Mouse (Mus musculus): ENCODE results near the gene Olfr1329. TPM values are rescaled to one million over a fixed set of nuclear protein-coding genes. Genes with fewer than 3 reads are reported as not detected.
"Not testable (repeated sequence)": the region's sequence is repeated elsewhere in the genome, so short reads cannot be mapped to it uniquely, and the experiment has no call there.

Gene Olfr1329
- polyA plus RNA-seq (2015; fragmentation: Nextera tagmentation; extraction: Ambion mirVana): not detected in 2 replicates

DNA sequence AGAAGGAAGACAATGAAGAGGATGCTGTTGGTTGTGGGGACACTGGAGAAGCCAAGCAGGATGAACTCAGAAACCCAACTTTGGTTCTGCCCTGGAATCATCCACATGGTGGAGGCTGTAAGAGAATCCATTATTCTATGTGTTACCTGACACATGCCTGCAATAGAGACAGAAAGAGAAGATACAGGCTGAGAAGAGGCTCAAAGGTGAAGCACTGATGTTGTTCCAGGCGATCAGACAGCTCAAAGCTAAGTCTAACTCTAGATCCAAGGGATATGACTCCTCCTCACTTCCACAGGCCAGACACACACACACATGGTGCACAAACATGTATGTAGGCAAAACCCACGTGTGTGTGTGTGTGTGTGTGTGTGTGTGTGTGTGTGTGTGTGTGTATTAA is at the start of gene Olfr1329:
Olfr1329 (minus strand) TSS at position 101 of the 400 bp plus-strand sequence.
- 60% methylated on average over 2 of the region's 2 CpGs for WGBS

GRCm38 (mm10) chr4:118961141-118961628 is 43.9 kb upstream of the Olfr1329 start, which contains the start of gene Lao1:
Gene Lao1 (plus strand): TSS chr4:118961578.
- H3K9ac ChIP-seq: no peak within 1 kb of the TSS; the same call in 1 of the 2 replicates
- no peak within 1 kb of the TSS for H3K4me2 ChIP-seq (replicated peaks)
- H3K36me3 ChIP-seq: no peaks in the 10 kb centered on the region
- no peaks in the 10 kb centered on the region for H3K27me3 ChIP-seq (replicated peaks)
- H3K4me1 ChIP-seq (replicated peaks): no peaks in the 10 kb centered on the region
- no peak for ATAC-seq
- no peak within 1 kb of the TSS for H3K4me3 ChIP-seq (replicated peaks)
- H3K27ac ChIP-seq: no peak within 1 kb of the TSS
- WGBS: 76% methylated on average over 2 of the region's 2 CpGs
- H3K9me3 ChIP-seq: no peaks in the 10 kb centered on the region

More for the DNA sequence above, at the start of gene Olfr1329:
- not testable (repeated sequence) for H3K4me1 ChIP-seq (replicated peaks); ATAC-seq; H3K4me3 ChIP-seq (replicated peaks); H3K4me2 ChIP-seq (replicated peaks); H3K27ac ChIP-seq; H3K36me3 ChIP-seq; H3K9me3 ChIP-seq; H3K9ac ChIP-seq; H3K27me3 ChIP-seq (replicated peaks)

DNA sequence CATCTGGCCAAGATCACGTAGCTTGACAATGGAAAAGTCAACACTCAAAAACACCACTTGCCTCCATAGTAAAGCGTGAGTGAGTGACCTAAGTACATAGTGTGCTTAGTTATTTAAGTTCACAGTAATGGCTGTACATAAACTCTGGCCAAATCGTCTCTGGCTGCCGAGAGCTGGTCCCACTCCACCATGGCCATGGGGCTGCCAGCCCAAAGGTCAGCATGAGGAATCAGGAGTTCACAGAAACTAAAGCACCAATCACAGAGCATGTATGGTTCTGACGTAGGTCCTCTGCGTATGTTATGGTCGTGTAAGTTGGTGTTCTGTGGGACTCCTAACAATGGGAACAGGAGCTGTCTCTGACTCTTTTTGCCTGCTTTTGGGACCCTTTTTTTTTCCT is 41.5 kb upstream of the Olfr1329 start:
- Histone ChIP-seq H3K27me3 (replicated peaks) (no peaks in the 10 kb centered on the region), H3K4me1 (replicated peaks) (no peaks in the 10 kb centered on the region), H3K36me3 (no peaks in the 10 kb centered on the region), H3K9me3 (no peaks in the 10 kb centered on the region), H3K9ac (no peak overlapping the region), H3K4me2 (replicated peaks) (no peak overlapping the region), H3K4me3 (replicated peaks) (no peak overlapping the region), H3K27ac (no peak overlapping the region)
- 86% methylated on average over 7 of the region's 7 CpGs for WGBS
- ATAC-seq: no peak

GRCm38 (mm10) chr4:118938512-118938911 is 21.2 kb upstream of the Olfr1329 start, which contains the start of gene Olfr1328:
Gene Olfr1328 (minus strand): TSS chr4:118938612.
- WGBS: 59% methylated on average over 2 of the region's 2 CpGs
- no peak for ATAC-seq
- Histone ChIP-seq H3K4me2 (replicated peaks) (no peak within 1 kb of the TSS), H3K9me3 (no peaks in the 10 kb centered on the region), H3K4me1 (replicated peaks) (no peaks in the 10 kb centered on the region), H3K27me3 (replicated peaks) (no peaks in the 10 kb centered on the region), H3K4me3 (replicated peaks) (no peak within 1 kb of the TSS), H3K9ac (no peak within 1 kb of the TSS), H3K27ac (no peak within 1 kb of the TSS), H3K36me3 (no peaks in the 10 kb centered on the region)

DNA sequence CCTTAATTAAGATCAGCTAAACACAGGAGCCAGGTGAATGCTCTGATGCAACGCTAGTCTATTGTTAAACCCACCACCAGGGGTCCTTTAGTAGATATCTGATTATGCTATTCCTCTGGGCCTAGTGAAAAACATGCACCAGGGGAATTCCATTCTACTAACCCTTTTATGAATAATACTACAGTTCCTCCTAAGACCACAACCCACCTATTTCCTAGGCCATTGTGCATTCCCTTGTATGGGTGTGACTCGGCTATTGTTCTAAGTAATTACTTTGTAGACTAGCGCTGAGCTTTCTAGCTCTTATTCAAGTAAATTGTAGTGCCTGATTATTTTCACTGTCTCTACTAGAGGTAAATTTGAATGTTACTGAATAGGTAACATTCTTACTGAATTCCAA is 14.1 kb upstream of the Olfr1329 start:
- WGBS: 89% methylated on average over 3 of the region's 3 CpGs
- H3K9ac ChIP-seq; H3K4me2 ChIP-seq (replicated peaks); H3K36me3 ChIP-seq; H3K27ac ChIP-seq; H3K27me3 ChIP-seq (replicated peaks); H3K4me3 ChIP-seq (replicated peaks); ATAC-seq; H3K9me3 ChIP-seq; H3K4me1 ChIP-seq (replicated peaks): not testable (repeated sequence)

- 61% methylated on average over 2 of the region's 2 CpGs for WGBS
- Histone ChIP-seq H3K36me3 (no peaks in the 10 kb centered on the region), H3K27ac (no peak overlapping the region), H3K4me2 (replicated peaks) (no peak overlapping the region), H3K9ac (no peak overlapping the region), H3K4me3 (replicated peaks) (no peak overlapping the region), H3K4me1 (replicated peaks) (no peaks in the 10 kb centered on the region), H3K27me3 (replicated peaks) (no peaks in the 10 kb centered on the region), H3K9me3 (no peaks in the 10 kb centered on the region)
- ATAC-seq: no peak
Observed at GRCm38 (mm10) chr4:118901981-118902380, 15.3 kb downstream of the Olfr1329 start.

- H3K27me3 ChIP-seq (replicated peaks): no peaks in the 10 kb centered on the region
- no peak within 1 kb of the TSS for H3K4me3 ChIP-seq (replicated peaks)
- no peaks in the 10 kb centered on the region for H3K4me1 ChIP-seq (replicated peaks)
- ATAC-seq: no peak
- 54% methylated on average over 1 of the region's 1 CpGs for WGBS
- H3K36me3 ChIP-seq: no peaks in the 10 kb centered on the region
- no peak within 1 kb of the TSS for H3K4me2 ChIP-seq (replicated peaks)
- no peak within 1 kb of the TSS for H3K27ac ChIP-seq
- no peak within 1 kb of the TSS for H3K9ac ChIP-seq
- H3K9me3 ChIP-seq: no peaks in the 10 kb centered on the region
Observed at GRCm38 (mm10) chr4:118888297-118888696, 29.0 kb downstream of the Olfr1329 start, which contains the start of gene Olfr1330. Gene Olfr1330 (plus strand): TSS chr4:118888597.

DNA sequence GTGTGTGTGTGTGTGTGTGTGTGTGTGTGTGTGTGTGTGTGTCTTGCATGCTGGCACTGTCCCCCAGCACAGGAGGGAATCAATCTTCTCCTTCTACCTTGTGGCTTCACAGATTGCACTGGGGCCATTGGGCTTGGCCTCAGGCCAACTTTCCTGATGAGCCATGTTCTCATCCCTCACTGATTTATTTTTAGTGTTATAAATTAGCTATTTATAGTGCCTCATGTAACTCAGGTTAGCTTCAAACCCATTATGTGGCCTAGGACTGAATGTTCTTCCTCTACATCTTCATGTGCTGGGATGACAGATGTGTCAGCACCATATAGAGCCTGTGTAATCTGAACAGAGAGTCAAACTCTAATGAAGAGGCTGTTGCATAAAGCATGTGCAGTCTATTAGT is 49.7 kb downstream of the Olfr1329 start:
- Histone ChIP-seq H3K9ac (no peak overlapping the region), H3K36me3 (no peaks in the 10 kb centered on the region), H3K27me3 (replicated peaks) (no peaks in the 10 kb centered on the region), H3K27ac (no peak overlapping the region), H3K4me3 (replicated peaks) (no peak overlapping the region), H3K4me1 (replicated peaks) (no peaks in the 10 kb centered on the region), H3K4me2 (replicated peaks) (no peak overlapping the region), H3K9me3 (no peaks in the 10 kb centered on the region)
- ATAC-seq: no peak

Other genes with a start within 250 kb of the Olfr1329 start
- not detected in 2 replicates for gene Olfr1342, start 224.7 kb downstream of the Olfr1329 start, polyA plus RNA-seq (2015; fragmentation: Nextera tagmentation; extraction: Ambion mirVana)
- not detected in 2 replicates for gene Olfr1341, start 213.9 kb downstream of the Olfr1329 start, polyA plus RNA-seq (2015; fragmentation: Nextera tagmentation; extraction: Ambion mirVana)
- not detected in 2 replicates for gene Olfr1340, start 197.3 kb downstream of the Olfr1329 start, polyA plus RNA-seq (2015; fragmentation: Nextera tagmentation; extraction: Ambion mirVana)
- not detected in 2 replicates for gene Olfr1339, start 185.3 kb downstream of the Olfr1329 start, polyA plus RNA-seq (2015; fragmentation: Nextera tagmentation; extraction: Ambion mirVana)
- not detected in 2 replicates for gene Olfr1338, start 158.7 kb downstream of the Olfr1329 start, polyA plus RNA-seq (2015; fragmentation: Nextera tagmentation; extraction: Ambion mirVana)
- gene Olfr1337, start 134.9 kb downstream of the Olfr1329 start, polyA plus RNA-seq (2015; fragmentation: Nextera tagmentation; extraction: Ambion mirVana): not detected in 2 replicates
- not detected in 2 replicates for gene Olfr1335, start 107.5 kb downstream of the Olfr1329 start, polyA plus RNA-seq (2015; fragmentation: Nextera tagmentation; extraction: Ambion mirVana)
- gene Olfr1333, start 81.2 kb downstream of the Olfr1329 start, polyA plus RNA-seq (2015; fragmentation: Nextera tagmentation; extraction: Ambion mirVana): not detected in 2 replicates
- gene Olfr1331, start 52.8 kb downstream of the Olfr1329 start, polyA plus RNA-seq (2015; fragmentation: Nextera tagmentation; extraction: Ambion mirVana): not detected in 2 replicates
- gene Olfr1330, start 28.9 kb downstream of the Olfr1329 start, polyA plus RNA-seq (2015; fragmentation: Nextera tagmentation; extraction: Ambion mirVana): not detected in 2 replicates
- gene Olfr1328, start 21.1 kb upstream of the Olfr1329 start, polyA plus RNA-seq (2015; fragmentation: Nextera tagmentation; extraction: Ambion mirVana): not detected in 2 replicates
- not detected in 2 replicates for gene Lao1, start 44.1 kb upstream of the Olfr1329 start, polyA plus RNA-seq (2015; fragmentation: Nextera tagmentation; extraction: Ambion mirVana)
- 132 and 136 TPM in 2 replicates for gene Slc2a1, start 191.2 kb upstream of the Olfr1329 start, polyA plus RNA-seq (2015; fragmentation: Nextera tagmentation; extraction: Ambion mirVana)